Mouse (Mus musculus) urinary bladder, postnatal 0 days (tissue): ENCODE results near the gene S1pr4. TPM values are rescaled to one million over a fixed set of nuclear protein-coding genes. Genes with fewer than 3 reads are reported as not detected.

Experiments
- microRNA-seq: library from miRNA; unstranded; fragments of <30 nt; microRNA quantifications from one replicate; pipeline ENCODE4, GENCODE M21; 2016
- polyA plus RNA-seq: library from polyadenylated mRNA; unstranded; fragments of >200 nt; fragmentation: Nextera tagmentation; extraction: Ambion mirVana; gene quantifications from 2 replicates; pipeline ENCODE4 v1.2.1, GENCODE M21; 2015

S1pr4 gene
- 0.20 and 0.71 TPM in 2 replicates for polyA plus RNA-seq

DNA sequence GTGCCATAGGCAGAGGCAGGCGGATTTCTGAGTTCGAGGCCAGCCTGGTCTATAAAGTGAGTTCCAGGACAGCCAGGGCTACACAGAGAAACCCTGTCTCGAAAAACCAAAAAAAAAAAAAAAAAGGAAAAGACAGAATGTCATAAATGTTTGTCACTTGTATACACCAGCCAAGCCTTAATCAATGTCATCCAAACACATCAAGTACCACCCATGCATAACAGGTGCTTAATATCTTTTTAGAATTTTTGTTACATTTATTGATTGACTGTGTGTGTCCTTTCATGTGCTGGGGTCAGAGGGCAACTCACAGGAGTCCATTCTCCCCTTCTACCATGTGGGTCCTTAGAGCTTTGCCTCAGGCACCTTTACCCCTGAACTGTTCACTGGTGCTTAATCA lies at the start of gene S1pr4:
Gene S1pr4, minus strand, starts transcription at position 101 of the 400 bp plus-strand sequence.

DNA sequence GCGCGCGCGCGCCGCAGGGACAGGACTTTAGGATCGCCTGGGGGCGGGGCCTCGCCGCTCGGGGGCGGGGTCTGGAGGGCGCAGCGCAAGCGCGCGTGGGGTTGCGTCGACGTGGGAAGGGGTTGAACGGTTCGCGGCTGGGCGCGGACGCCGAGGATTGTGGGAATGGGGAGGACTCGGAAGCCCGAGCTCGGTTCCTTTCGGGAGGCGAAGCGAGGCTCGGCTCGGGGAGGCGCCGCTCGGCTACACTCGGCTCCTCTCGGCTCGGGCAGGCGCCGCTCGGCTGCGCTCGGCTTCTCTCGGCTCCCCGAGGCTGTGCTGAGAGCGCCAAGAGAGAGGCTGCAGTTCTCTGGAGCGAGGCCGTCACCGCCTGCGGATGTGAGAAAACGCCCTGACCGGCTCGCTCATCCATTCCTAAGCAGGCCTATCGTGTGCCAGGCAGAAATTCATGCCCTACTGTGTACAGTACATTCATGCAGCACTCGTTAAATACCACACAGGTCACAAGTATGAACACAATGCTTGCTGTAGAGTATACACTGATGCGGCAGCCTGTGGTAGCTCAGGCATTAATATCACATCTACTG lies 45.3 kb upstream of the S1pr4 start, which contains the start of gene Gna11:
Gene Gna11, minus strand, starts transcription at position 30 of the 587 bp plus-strand sequence.

DNA sequence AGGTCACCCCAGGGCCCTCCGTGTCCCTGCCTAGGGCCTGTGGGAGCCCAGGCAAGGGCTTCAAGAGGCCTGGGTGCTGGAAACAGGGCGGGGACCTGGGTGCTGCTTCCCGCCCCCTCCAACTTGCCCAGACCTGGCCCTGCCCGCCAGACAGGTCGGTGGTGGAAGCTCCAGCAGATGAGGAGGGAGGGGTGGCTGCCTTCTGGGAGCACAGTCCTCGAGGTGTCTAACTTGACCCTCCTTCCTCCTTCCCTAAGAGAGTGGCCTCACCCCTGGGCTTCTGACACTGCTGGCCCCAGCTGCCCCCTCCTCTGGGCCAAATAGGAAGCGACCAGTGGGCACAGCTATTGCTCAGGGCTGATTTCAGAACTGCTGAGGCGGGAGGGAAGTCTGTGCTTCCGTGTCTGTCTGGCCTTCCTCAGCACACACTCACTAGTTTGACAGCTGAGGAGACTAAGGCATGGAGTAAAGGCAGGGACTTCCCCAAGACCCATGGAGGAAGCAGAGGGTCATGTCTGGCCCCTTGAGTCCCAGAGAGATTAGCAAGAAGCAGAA lies 24.2 kb upstream of the S1pr4 start, which contains the start of gene Gna15:
Gene Gna15, minus strand, starts transcription at position 175 of the 555 bp plus-strand sequence.

DNA sequence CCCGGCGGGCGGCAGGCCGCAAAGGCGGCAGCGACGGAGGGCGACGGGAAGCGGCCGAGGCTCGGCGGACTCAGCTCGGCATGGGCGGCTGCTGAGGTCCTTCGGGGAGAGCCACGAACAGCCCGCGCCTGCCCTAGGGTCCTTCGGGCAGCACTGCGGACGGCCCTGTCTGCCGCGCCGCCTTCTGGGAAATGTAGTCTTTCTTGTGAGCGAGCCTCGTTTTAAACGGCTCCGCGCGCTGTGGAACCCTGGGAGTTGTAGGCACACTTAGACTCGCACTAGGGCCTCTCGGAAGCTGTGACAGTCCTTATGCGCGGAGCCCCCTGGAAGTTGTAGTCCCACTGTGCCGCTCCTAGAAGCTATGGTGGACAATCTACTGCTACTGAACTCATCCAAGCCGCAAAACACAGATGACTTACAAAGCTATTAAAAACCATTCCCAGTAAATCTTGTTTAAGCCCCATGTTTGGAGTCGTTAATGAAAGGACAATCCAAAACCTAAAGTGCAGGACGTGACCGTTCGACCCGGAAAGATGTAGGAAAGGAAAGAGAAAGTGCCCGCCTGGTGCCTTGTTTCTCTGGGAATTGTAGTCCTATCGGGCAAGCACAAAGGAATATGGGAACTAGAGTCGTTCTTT lies 3.5 kb downstream of the S1pr4 start, which contains the start of gene Ncln:
Gene Ncln, minus strand, starts transcription at position 129 of the 638 bp plus-strand sequence.

DNA sequence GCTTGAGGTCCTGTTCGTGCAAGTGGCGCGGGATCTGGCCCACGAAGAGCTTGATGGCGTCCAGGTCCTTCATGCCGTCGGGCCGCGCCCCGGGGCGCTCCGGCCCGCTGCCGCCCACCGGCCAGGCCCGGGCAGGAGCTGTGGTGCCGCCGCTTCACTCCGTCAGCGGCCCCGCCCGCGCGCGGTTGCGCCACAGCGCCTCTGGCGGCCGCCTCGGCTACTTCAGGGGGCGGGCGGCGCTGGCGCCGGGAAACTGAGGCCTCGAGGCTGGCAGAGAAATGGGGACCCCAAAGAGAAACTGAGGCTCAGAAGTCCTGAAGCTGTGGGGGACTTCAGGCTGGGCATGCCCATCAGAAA lies 17.4 kb downstream of the S1pr4 start, which contains the start of gene Celf5:
Gene Celf5, minus strand, starts transcription at position 177 of the 357 bp plus-strand sequence.

DNA sequence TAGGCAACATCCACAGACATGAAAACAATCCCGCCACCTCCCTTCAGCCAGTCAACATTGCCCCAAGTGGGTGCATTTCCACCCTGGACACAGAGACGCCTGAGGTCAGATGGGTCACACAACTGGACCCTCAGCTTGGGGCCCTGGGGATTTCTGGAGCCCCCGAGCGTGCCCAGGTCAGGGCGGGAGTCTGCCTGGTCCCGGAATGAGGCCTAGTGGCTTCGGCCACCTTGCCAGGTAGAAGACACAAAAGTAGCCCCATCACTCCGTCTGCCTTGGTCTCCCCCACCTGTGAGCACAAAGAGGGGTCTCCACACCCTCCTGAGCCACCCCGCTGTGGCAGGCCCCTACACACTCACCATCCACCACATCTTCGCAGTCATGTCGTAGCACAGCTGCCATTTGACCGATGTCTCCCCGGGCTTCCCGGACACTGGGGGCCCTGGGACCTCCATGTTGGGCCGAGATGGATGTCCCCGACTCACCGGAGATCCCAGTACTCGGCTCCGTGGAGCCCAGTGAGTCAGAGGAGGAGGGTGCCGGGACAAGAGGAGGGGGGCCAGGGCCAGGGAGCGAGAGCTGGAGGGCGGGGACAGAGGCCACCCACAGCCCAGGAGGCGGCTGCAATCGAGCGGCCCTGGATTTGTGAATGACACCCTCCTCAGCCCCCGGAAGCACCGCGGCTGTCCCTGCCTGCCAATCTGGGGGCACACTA lies 44.6 kb downstream of the S1pr4 start, which contains the start of gene Nfic:
Gene Nfic, minus strand, starts transcription at position 455 of the 715 bp plus-strand sequence.

Small RNAs within 50 kb of the gene (microRNA-seq; reads per million reads assigned to microRNA genes)
- not detected for gene Gm25595

Other genes starting within 250 kb of the S1pr4 start
- 0.53 and 0.67 TPM in 2 replicates for gene Matk, start 247.2 kb downstream of the S1pr4 start, polyA plus RNA-seq
- 227 and 233 TPM in 2 replicates for gene Mrpl54, start 233.2 kb downstream of the S1pr4 start, polyA plus RNA-seq
- gene Apba3, start 233.2 kb downstream of the S1pr4 start, polyA plus RNA-seq: 43.8 and 51.5 TPM in 2 replicates
- 12.6 and 14.9 TPM in 2 replicates for gene Tjp3, start 208.6 kb downstream of the S1pr4 start, polyA plus RNA-seq
- gene Pip5k1c, start 207.2 kb downstream of the S1pr4 start, polyA plus RNA-seq: 31.1 and 32.7 TPM in 2 replicates
- gene Cactin, start 179.0 kb downstream of the S1pr4 start, polyA plus RNA-seq: 18.1 and 20.3 TPM in 2 replicates
- gene Tbxa2r, start 171.4 kb downstream of the S1pr4 start, polyA plus RNA-seq: 28.6 and 36.1 TPM in 2 replicates
- gene Gipc3, start 156.9 kb downstream of the S1pr4 start, polyA plus RNA-seq: 0.65 and 0.87 TPM in 2 replicates
- gene Hmg20b, start 149.7 kb downstream of the S1pr4 start, polyA plus RNA-seq: 67.4 and 70.3 TPM in 2 replicates
- gene Mfsd12, start 142.6 kb downstream of the S1pr4 start, polyA plus RNA-seq: 12.5 and 12.6 TPM in 2 replicates
- gene 4930404N11Rik, start 134.3 kb downstream of the S1pr4 start, polyA plus RNA-seq: 1.5 and 1.8 TPM in 2 replicates
- 35.5 and 38.2 TPM in 2 replicates for gene Fzr1, start 121.6 kb downstream of the S1pr4 start, polyA plus RNA-seq
- gene Dohh, start 115.7 kb downstream of the S1pr4 start, polyA plus RNA-seq: 67.0 and 71.2 TPM in 2 replicates
- gene Gm48551, start 115.7 kb downstream of the S1pr4 start, polyA plus RNA-seq: 1.6 and 2.1 TPM in 2 replicates
- gene Gm48552, start 111.1 kb downstream of the S1pr4 start, polyA plus RNA-seq: 0.42 and 0.73 TPM in 2 replicates
- 1.7 and 2.0 TPM in 2 replicates for gene Smim24, start 107.1 kb downstream of the S1pr4 start, polyA plus RNA-seq
- 69.4 and 71.2 TPM in 2 replicates for gene Nfic, start 44.5 kb downstream of the S1pr4 start, polyA plus RNA-seq
- 0.12 and 0.18 TPM in 2 replicates for gene Celf5, start 17.4 kb downstream of the S1pr4 start, polyA plus RNA-seq
- gene Ncln, start 3.7 kb downstream of the S1pr4 start, polyA plus RNA-seq: 49.9 and 50.1 TPM in 2 replicates
- 6.1 and 11.1 TPM in 2 replicates for gene Gna15, start 24.1 kb upstream of the S1pr4 start, polyA plus RNA-seq
- 48.8 and 49.2 TPM in 2 replicates for gene Gna11, start 45.1 kb upstream of the S1pr4 start, polyA plus RNA-seq
- gene Aes, start 59.4 kb upstream of the S1pr4 start, polyA plus RNA-seq: 437 and 457 TPM in 2 replicates
- 6.6 and 7.9 TPM in 2 replicates for gene Tle2, start 74.4 kb upstream of the S1pr4 start, polyA plus RNA-seq
- gene Tle6, start 100.9 kb upstream of the S1pr4 start, polyA plus RNA-seq: 15.5 and 16.2 TPM in 2 replicates
- 0.18 and 0.62 TPM in 2 replicates for gene BC025920, start 106.1 kb upstream of the S1pr4 start, polyA plus RNA-seq
- 15.9 and 19.7 TPM in 2 replicates for gene Sirt6, start 127.7 kb upstream of the S1pr4 start, polyA plus RNA-seq
- 6.1 and 7.6 TPM in 2 replicates for gene Ankrd24, start 128.4 kb upstream of the S1pr4 start, polyA plus RNA-seq
- 1.9 and 2.8 TPM in 2 replicates for gene Gm10778, start 148.9 kb upstream of the S1pr4 start, polyA plus RNA-seq
- 5.5 and 6.8 TPM in 2 replicates for gene Zfp433, start 204.7 kb upstream of the S1pr4 start, polyA plus RNA-seq